Mouse (Mus musculus) forebrain, embryonic 12.5 days (tissue): ENCODE results near the gene 4933402N03Rik. TPM values are rescaled to one million over a fixed set of nuclear protein-coding genes. Genes with fewer than 3 reads are reported as not detected.

Experiments
- ATAC-seq: fragments of 200-750 bp; cut with Nextera tagmentation; 2 replicates; pipeline ENCODE4 v1.8.0; 2017; ENCODE audit warnings: moderate TSS enrichment; ENCODE audit not compliant: low FRiP score
- H3K27ac ChIP-seq: fragments of 300-500 bp; sonication (generic); 2 replicates; pipeline ENCODE4 v1.5.1; 2016; ENCODE audit warnings: mild to moderate bottlenecking
- H3K27me3 ChIP-seq: fragments of 300-500 bp; sonication (generic); 2 replicates; pipeline ENCODE4 v1.6.1; 2016; ENCODE audit warnings: mild to moderate bottlenecking
- H3K36me3 ChIP-seq: fragments of 300-500 bp; sonication (generic); replicated peaks from 2 replicates; pipeline ENCODE4 v1.6.1; 2016; ENCODE audit warnings: mild to moderate bottlenecking
- H3K4me1 ChIP-seq: fragments of 300-500 bp; sonication (generic); 2 replicates; pipeline ENCODE4 v1.6.1; 2016
- H3K4me2 ChIP-seq: fragments of 300-500 bp; sonication (generic); 2 replicates; pipeline ENCODE4 v1.6.1; 2016; ENCODE audit warnings: mild to moderate bottlenecking, moderate library complexity
- H3K4me3 ChIP-seq: fragments of 300-500 bp; sonication (generic); replicated peaks from 2 replicates; pipeline ENCODE4 v1.5.1; 2016; ENCODE audit warnings: mild to moderate bottlenecking
- H3K9ac ChIP-seq: fragments of 300-500 bp; sonication (generic); 2 replicates; pipeline ENCODE4 v1.6.1; 2016; ENCODE audit warnings: mild to moderate bottlenecking
- H3K9me3 ChIP-seq: fragments of 300-500 bp; sonication (generic); 2 replicates; pipeline ENCODE4 v1.6.1; 2016
- WGBS: fragments of 180-500 bp; shearing (Covaris S2); methylation state at CpG from one replicate; pipeline ENCODE4 v1.1.7; 2016; 5-methylcytosine and 5-hydroxymethylcytosine counted together
- polyA plus RNA-seq: library from polyadenylated mRNA; unstranded; fragments of >200 nt; fragmentation: Nextera tagmentation; extraction: Ambion mirVana; gene quantifications from 2 replicates; pipeline ENCODE4 v1.2.1, GENCODE M21; 2016

The 4933402N03Rik gene
- not detected in 2 replicates for polyA plus RNA-seq

- Histone ChIP-seq H3K9ac (no peak within 1 kb of the TSS), H3K4me1 (no peaks in the 10 kb centered on the region), H3K4me2 (no peak within 1 kb of the TSS), H3K27ac (no peak within 1 kb of the TSS), H3K4me3 (no peak within 1 kb of the TSS), H3K36me3 (no peaks in the 10 kb centered on the region), H3K9me3 (no peaks in the 10 kb centered on the region), H3K27me3 (no peaks in the 10 kb centered on the region)
- ATAC-seq = no peak
- 94% methylated on average over 2 of the region's 2 CpGs for WGBS
These were observed at the start of gene 4933402N03Rik for GRCm38 (mm10) chr7:131146214-131146613. 4933402N03Rik (minus strand) TSS chr7:131146314.

DNA sequence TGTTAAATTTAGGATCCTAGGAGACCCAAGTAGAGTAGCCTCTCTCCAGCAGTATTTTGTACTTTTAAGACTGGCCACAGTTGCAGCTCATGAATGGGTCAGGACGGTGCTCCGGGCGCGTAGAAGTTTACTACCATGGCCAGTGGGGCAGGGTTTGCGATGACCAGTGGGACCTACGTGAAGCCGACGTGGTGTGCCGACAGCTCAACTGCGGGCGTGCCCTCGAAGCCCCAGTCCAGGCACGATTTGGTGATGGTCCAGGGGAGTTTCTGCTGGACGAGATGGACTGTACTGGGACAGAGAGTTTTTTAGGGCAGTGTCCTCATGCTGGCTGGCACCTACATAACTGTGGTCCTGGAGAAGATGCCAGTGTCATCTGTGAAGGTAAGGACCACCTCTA lies 41.9 kb upstream of the 4933402N03Rik start:
- H3K4me1 ChIP-seq = no peaks in the 10 kb centered on the region
- no peak for ATAC-seq
- no peaks in the 10 kb centered on the region for H3K27me3 ChIP-seq
- 96% methylated on average over 14 of the region's 14 CpGs for WGBS
- H3K9ac ChIP-seq = no peak overlapping the region
- H3K36me3 ChIP-seq = no peaks in the 10 kb centered on the region
- no peaks in the 10 kb centered on the region for H3K9me3 ChIP-seq
- H3K4me2 ChIP-seq = no peak overlapping the region
- no peak overlapping the region for H3K4me3 ChIP-seq
- no peak overlapping the region for H3K27ac ChIP-seq

- 80% methylated on average over 8 of the region's 8 CpGs for WGBS
- Histone ChIP-seq H3K4me1 (no peaks in the 10 kb centered on the region), H3K36me3 (no peaks in the 10 kb centered on the region), H3K9me3 (no peaks in the 10 kb centered on the region), H3K27me3 (no peaks in the 10 kb centered on the region), H3K4me2 (no peak overlapping the region), H3K4me3 (no peak overlapping the region), H3K27ac (no peak overlapping the region), H3K9ac (no peak overlapping the region)
- ATAC-seq = no peak
These were observed 40.9 kb upstream of the 4933402N03Rik start for GRCm38 (mm10) chr7:131187047-131187446.

DNA sequence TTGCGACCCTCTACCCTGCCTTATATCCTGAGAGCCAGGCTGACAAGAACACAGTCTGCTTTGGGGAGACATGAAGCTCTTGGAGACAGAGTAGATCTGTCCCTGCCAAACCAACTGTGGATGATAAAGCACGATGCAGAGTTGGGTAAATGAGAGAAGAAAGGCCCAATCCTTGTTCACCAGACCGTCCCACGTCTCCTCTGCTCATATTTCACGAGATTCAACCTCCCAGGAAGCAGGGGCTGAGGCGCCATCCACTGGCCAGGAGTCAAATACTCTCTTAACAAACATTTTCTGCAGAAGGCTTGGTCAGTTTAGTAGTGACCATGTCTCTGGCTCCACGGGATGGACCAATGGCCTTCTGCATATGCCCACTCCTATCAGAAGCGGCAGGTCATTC lies 38.2 kb upstream of the 4933402N03Rik start:
- no peaks in the 10 kb centered on the region for H3K36me3 ChIP-seq
- no peak overlapping the region for H3K4me3 ChIP-seq
- no peak overlapping the region for H3K4me2 ChIP-seq
- H3K27me3 ChIP-seq = no peaks in the 10 kb centered on the region
- H3K27ac ChIP-seq = no peak overlapping the region
- H3K9me3 ChIP-seq = no peaks in the 10 kb centered on the region
- H3K4me1 ChIP-seq = no peaks in the 10 kb centered on the region
- WGBS = 71% methylated on average over 8 of the region's 8 CpGs
- H3K9ac ChIP-seq = no peak overlapping the region
- ATAC-seq = no peak

DNA sequence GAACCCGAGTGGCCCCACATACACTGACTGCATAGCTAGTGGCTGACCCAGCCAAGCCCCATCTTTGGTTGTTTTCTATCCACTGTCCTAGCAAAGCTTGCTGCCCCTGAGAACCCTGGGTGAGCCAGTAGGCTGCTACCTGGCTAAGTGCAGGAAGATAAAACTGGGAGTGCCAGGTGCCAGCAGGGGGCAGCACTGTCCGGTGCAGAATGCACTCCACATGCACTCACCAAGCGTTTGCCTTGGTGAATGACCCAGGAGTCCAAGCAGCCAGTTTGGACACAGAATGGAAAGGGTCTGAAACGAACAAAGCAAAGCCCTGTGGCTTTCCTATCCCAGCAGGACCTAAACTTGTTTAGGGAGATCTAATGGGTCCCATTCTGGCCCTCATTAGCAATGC lies 36.6 kb upstream of the 4933402N03Rik start:
- WGBS = 36% methylated on average over 4 of the region's 4 CpGs
- H3K4me1 ChIP-seq = no peaks in the 10 kb centered on the region
- no peak overlapping the region for H3K4me2 ChIP-seq
- no peak for ATAC-seq
- H3K27me3 ChIP-seq = no peaks in the 10 kb centered on the region
- H3K36me3 ChIP-seq = no peaks in the 10 kb centered on the region
- H3K27ac ChIP-seq = no peak overlapping the region
- no peak overlapping the region for H3K4me3 ChIP-seq
- H3K9ac ChIP-seq = no peak overlapping the region
- no peaks in the 10 kb centered on the region for H3K9me3 ChIP-seq

DNA sequence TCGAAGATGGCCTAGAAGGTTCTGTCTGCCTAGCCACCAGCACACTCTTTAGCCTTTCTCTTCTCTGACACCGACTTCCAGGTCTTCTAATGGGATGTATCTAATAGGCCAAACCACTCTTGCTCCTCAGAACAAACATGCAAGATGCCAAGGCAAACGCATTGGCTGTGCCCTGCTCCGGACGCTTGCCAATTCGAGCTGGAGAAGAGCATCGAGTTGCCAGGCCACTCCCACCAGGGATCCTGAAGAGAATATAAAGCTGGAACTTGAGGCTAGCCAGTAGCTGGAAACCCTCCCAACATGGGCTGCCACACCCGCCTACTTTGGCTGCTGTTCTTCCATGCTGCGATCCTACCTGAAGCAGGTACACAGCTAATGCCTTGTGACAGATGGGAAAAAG lies 28.0 kb upstream of the 4933402N03Rik start, which contains the start of gene 5430419D17Rik:
TSS of gene 5430419D17Rik (plus strand) at position 282 of the 400 bp plus-strand sequence.
- Histone ChIP-seq H3K36me3 (no peaks in the 10 kb centered on the region), H3K4me2 (no peak within 1 kb of the TSS), H3K4me3 (no peak within 1 kb of the TSS), H3K27me3 (no peaks in the 10 kb centered on the region), H3K9me3 (no peaks in the 10 kb centered on the region), H3K4me1 (no peaks in the 10 kb centered on the region), H3K27ac (no peak within 1 kb of the TSS), H3K9ac (no peak within 1 kb of the TSS)
- 89% methylated on average over 9 of the region's 9 CpGs for WGBS
- no peak for ATAC-seq

DNA sequence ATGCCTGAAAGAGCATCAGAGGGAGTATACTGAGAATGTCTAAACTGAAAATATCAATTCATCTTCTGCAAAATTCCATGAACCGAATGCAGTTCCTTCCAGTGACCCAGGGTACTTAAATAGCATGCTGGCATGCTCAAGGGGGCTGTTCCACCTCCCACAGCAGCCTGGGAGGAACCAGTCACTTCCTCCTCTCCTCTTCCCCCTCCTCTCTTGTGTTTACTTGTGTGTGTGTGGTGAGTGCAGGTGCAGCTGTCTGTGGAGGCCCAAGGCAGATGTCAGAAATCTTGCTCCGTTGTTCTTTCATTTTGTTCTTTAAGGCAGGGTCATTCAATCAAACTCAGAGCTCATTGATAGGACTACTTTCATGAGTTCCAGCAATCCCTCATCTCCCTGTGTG lies 23.0 kb upstream of the 4933402N03Rik start:
- Histone ChIP-seq H3K4me1 (no peaks in the 10 kb centered on the region), H3K4me3 (no peak overlapping the region), H3K27ac (no peak overlapping the region), H3K36me3 (no peaks in the 10 kb centered on the region), H3K4me2 (no peak overlapping the region), H3K27me3 (no peaks in the 10 kb centered on the region), H3K9me3 (no peaks in the 10 kb centered on the region), H3K9ac (no peak overlapping the region)
- ATAC-seq = no peak
- WGBS = 71% methylated on average over 2 of the region's 2 CpGs

- H3K27ac ChIP-seq = no peak overlapping the region
- no peaks in the 10 kb centered on the region for H3K4me1 ChIP-seq
- no peak overlapping the region for H3K9ac ChIP-seq
- H3K4me3 ChIP-seq = no peak overlapping the region
- no peaks in the 10 kb centered on the region for H3K9me3 ChIP-seq
- no peak overlapping the region for H3K4me2 ChIP-seq
- H3K27me3 ChIP-seq = no peaks in the 10 kb centered on the region
- 79% methylated on average over 3 of the region's 3 CpGs for WGBS
- H3K36me3 ChIP-seq = no peaks in the 10 kb centered on the region
- no peak for ATAC-seq
These were observed 21.7 kb upstream of the 4933402N03Rik start for GRCm38 (mm10) chr7:131167771-131168170.

- H3K9me3 ChIP-seq = no peaks in the 10 kb centered on the region
- no peaks in the 10 kb centered on the region for H3K36me3 ChIP-seq
- no peak for ATAC-seq
- H3K27ac ChIP-seq = no peak overlapping the region
- H3K4me1 ChIP-seq = no peaks in the 10 kb centered on the region
- no peaks in the 10 kb centered on the region for H3K27me3 ChIP-seq
- H3K4me3 ChIP-seq = no peak overlapping the region
- no peak overlapping the region for H3K4me2 ChIP-seq
- WGBS = 69% methylated on average over 7 of the region's 7 CpGs
- H3K9ac ChIP-seq = no peak overlapping the region
These were observed 16.1 kb upstream of the 4933402N03Rik start for GRCm38 (mm10) chr7:131162251-131162650.

DNA sequence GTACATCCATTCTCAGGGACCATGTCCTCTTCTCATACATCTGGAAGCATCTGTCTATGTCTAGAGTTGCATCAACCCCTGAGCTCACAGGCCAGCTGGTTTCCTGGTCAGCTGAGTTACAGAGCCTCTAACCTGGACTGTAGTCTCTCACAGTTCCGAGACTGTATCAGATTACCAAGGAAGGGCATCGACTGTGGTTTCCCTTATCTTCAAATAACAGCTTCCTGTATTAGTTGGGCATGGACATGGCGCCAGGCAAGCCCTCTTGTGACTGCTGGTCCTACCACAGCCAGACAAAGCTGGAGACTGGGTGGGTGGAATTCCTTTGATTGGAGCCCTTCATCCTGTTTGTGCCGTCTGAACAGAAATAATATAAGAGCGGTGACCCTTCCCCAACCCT lies 6.9 kb upstream of the 4933402N03Rik start:
- ATAC-seq = no peak
- Histone ChIP-seq H3K9ac (no peak overlapping the region), H3K27me3 (no peaks in the 10 kb centered on the region), H3K4me1 (no peaks in the 10 kb centered on the region), H3K4me3 (no peak overlapping the region), H3K36me3 (no peaks in the 10 kb centered on the region), H3K27ac (no peak overlapping the region), H3K9me3 (no peaks in the 10 kb centered on the region), H3K4me2 (no peak overlapping the region)
- 89% methylated on average over 5 of the region's 5 CpGs for WGBS

DNA sequence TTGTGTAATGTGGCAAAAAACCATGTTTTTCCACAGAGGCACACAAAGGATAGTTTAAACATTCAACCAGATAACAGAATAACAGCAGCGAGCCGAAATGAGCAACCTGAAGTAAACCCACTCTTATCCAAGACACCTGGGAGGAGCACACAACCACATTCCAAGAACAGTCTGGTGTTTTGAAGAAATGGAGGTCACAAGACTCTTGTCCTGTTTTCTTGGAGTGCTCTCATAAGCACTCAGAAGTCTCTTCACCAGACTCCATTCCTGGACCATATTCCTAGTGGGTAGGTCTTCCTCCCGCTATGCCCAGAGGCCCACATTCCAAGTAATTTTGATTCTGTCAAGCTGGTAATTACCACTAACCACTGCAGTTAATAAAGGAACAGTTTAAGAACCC lies 4.1 kb upstream of the 4933402N03Rik start:
- no peaks in the 10 kb centered on the region for H3K4me1 ChIP-seq
- no peaks in the 10 kb centered on the region for H3K9me3 ChIP-seq
- H3K27me3 ChIP-seq = no peaks in the 10 kb centered on the region
- no peak overlapping the region for H3K27ac ChIP-seq
- ATAC-seq = no peak
- 88% methylated on average over 3 of the region's 3 CpGs for WGBS
- no peak overlapping the region for H3K9ac ChIP-seq
- no peak overlapping the region for H3K4me2 ChIP-seq
- H3K36me3 ChIP-seq = no peaks in the 10 kb centered on the region
- no peak overlapping the region for H3K4me3 ChIP-seq

DNA sequence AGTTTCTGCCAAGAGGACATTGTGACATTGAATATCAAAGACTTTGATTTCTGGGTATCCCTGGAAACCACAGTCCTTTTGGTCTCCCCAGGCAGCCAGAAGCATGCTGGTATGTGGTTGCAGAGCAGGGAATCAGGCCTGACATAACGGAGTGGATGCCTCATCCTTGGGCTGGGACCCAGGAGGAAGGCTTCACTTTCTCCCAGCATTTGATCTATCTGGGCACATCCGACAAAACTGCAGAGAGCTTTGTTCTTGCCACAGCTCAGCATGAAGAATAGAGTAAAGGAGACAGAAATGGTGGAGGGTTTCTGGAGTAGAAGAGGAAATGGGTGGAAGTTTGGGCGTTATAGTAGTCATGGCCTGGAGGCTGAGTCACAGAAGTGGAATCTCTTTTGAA lies 12.9 kb downstream of the 4933402N03Rik start:
- Histone ChIP-seq H3K9me3 (no peaks in the 10 kb centered on the region), H3K27ac (no peak overlapping the region), H3K36me3 (no peaks in the 10 kb centered on the region), H3K9ac (no peak overlapping the region), H3K4me1 (no peaks in the 10 kb centered on the region), H3K27me3 (no peaks in the 10 kb centered on the region), H3K4me2 (no peak overlapping the region), H3K4me3 (no peak overlapping the region)
- ATAC-seq = no peak
- 86% methylated on average over 3 of the region's 3 CpGs for WGBS

DNA sequence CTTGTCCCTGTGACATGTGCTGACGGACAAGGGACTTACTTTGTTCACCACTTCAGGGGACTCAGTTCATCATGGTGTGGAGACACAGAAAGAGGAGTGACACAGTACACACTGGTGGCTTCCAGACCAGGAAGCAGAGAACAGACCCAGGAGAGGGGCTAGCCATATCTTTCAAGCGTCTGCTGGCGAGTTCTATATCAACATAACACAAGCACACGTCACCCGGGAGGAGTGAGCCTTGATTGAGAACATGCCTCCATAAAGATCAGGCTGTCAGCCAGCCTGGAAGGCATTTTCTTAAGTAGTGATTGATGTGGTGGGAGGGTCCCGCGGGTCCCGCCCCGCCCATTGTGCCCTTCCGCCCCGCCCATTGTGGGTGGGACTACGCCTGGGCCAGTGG lies 16.1 kb downstream of the 4933402N03Rik start:
- Histone ChIP-seq H3K27me3 (no peaks in the 10 kb centered on the region), H3K27ac (no peak overlapping the region), H3K9ac (no peak overlapping the region), H3K4me3 (no peak overlapping the region), H3K9me3 (no peaks in the 10 kb centered on the region), H3K4me1 (no peaks in the 10 kb centered on the region), H3K4me2 (no peak overlapping the region), H3K36me3 (no peaks in the 10 kb centered on the region)
- no peak for ATAC-seq
- 77% methylated on average over 12 of the region's 12 CpGs for WGBS
